In the genomic region with DNA sequence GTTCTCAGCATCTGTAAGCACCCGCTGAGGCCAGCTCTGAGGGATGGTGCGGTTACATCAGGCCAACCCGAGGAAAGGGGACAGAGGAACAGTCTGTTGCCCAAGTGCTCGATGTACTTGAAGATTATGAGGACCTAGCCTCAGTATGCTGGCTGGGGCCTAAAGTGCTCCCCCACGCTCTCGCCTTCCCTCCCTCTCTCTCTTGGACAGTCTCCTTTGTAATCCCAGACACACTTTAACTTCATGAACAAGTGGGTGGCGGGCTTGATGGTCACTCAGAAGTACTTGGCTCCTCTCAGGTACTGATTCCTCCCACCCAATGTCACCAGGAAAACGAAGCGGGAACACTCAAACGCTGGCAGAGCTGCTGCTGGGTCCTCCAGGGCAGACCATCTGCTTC, we compare ENCODE assay signal across 15 mouse cellular contexts.
"Had no signal": no experiment of that assay in that cellular context is flagged by ENCODE, and none has a peak within 500 bp of the region (broad histone marks: within the 10 kb centered on the region; RNA-seq: fewer than 3 reads in every experiment).

No protein-coding gene starts in this region.

- H3K9me3 ChIP-seq: liver, embryonic 15.5 days; midbrain, embryonic 15.5 days; neural tube, embryonic 13.5 days had no signal

- H3K27me3 ChIP-seq: liver, embryonic 15.5 days; midbrain, embryonic 15.5 days; neural tube, embryonic 13.5 days had no signal

- H3K36me3 ChIP-seq: liver, embryonic 15.5 days; midbrain, embryonic 15.5 days; neural tube, embryonic 13.5 days had no signal

- DNase-seq: kidney, adult 8-10 months; kidney, postnatal 25 days; layer of hippocampus, adult 9-11 months; left cerebral cortex, postnatal 4 days; retina, postnatal 1 day; right cerebral cortex, postnatal 4 days; spleen, adult 18-20 months had no signal

- H3K4me3 ChIP-seq: liver, embryonic 15.5 days; midbrain, embryonic 15.5 days; neural tube, embryonic 13.5 days had no signal

- H3K4me2 ChIP-seq: liver, embryonic 11.5 days; liver, embryonic 15.5 days; midbrain, embryonic 15.5 days; neural tube, embryonic 13.5 days had no signal

- ATAC-seq: hindbrain, embryonic 16.5 days; inflammation-experienced regulatory T-cells, adult 6 months; intestine, postnatal 0 days; midbrain, embryonic 15.5 days had no signal

- H3K9ac ChIP-seq: liver, embryonic 15.5 days; midbrain, embryonic 15.5 days; neural tube, embryonic 13.5 days had no signal

- H3K27ac ChIP-seq: liver, embryonic 15.5 days; macrophage; midbrain, embryonic 15.5 days; neural tube, embryonic 13.5 days had no signal
